13 mouse cellular contexts compared by ENCODE assay signal in genomic region chr3:35723586-35724322, GRCm38 (mm10). TPM values are rescaled to one million over a fixed set of nuclear protein-coding genes. Genes with fewer than 3 reads are reported as not detected.
DNase-seq lines count a peak whose midpoint lies in the region; ATAC-seq and TF ChIP-seq lines count a peak whose summit lies in the region.
"Had no signal": no experiment of that assay in that cellular context is flagged by ENCODE, and none has a peak within 500 bp of the region (broad histone marks: within the 10 kb centered on the region; RNA-seq: fewer than 3 reads in every experiment).

No protein-coding gene starts in this region.

- WGBS in lung, postnatal 0 days: 60% methylated on average over 9 of the region's 9 CpGs
- 65% methylated on average over 9 of the region's 9 CpGs for WGBS in forebrain, embryonic 12.5 days

- no peak for TF ChIP-seq POLR2A in ES-Bruce4 (IDR thresholded peaks at IDR 0.05; ENCODE audit: insufficient read depth, low read length)

- peak overlapping the region; percentile 40; the same call in 1 of the 2 replicates for H3K9ac ChIP-seq in ES-Bruce4 (ENCODE audit: low read depth, poor library complexity, severe bottlenecking)
- no peak overlapping the region for H3K9ac ChIP-seq in lung, postnatal 0 days (replicated peaks; ENCODE audit: low read depth)
- no peak overlapping the region for H3K9ac ChIP-seq in forebrain, embryonic 12.5 days
- H3K9ac ChIP-seq: forebrain, embryonic 13.5 days; heart, embryonic 13.5 days; liver, embryonic 12.5 days had no signal

- no peaks in the 10 kb centered on the region for H3K36me3 ChIP-seq in ES-Bruce4 (ENCODE audit: control insufficient read depth, insufficient read depth, low read length, poor library complexity, severe bottlenecking)
- no peaks in the 10 kb centered on the region for H3K36me3 ChIP-seq in lung, postnatal 0 days (ENCODE audit: insufficient read depth, low read length)
- no peaks in the 10 kb centered on the region for H3K36me3 ChIP-seq in forebrain, embryonic 12.5 days (replicated peaks)
- H3K36me3 ChIP-seq: heart, embryonic 13.5 days; liver, embryonic 12.5 days had no signal

- DNase-seq in gastrocnemius, postnatal 25 days: peak; percentile 5
- DNase-seq in gastrocnemius, postnatal 4 days (ENCODE audit: low spot score in 2 of 2): no peak
- peak; percentile 65 to 77 for DNase-seq in cerebellum, postnatal 25 days
- peak; percentile 8 to 24 for DNase-seq in right cerebral cortex, adult 2 months (ENCODE audit: low spot score in 2 of 2)
- no peak for DNase-seq in lung, postnatal 0 days (ENCODE audit: low spot score)
- no peak for DNase-seq in kidney, postnatal 14 days

- no peak overlapping the region for H3K4me2 ChIP-seq in lung, postnatal 0 days (replicated peaks; ENCODE audit: low read depth, low read length)
- H3K4me2 ChIP-seq in forebrain, embryonic 12.5 days: no peak overlapping the region
- H3K4me2 ChIP-seq: forebrain, embryonic 13.5 days; heart, embryonic 13.5 days; liver, embryonic 12.5 days had no signal

- peaks cover 5% of the 10 kb centered on the region for H3K4me1 ChIP-seq in ES-Bruce4 (ENCODE audit: control insufficient read depth, insufficient read depth, low read length)
- H3K4me1 ChIP-seq in lung, postnatal 0 days (ENCODE audit: insufficient read depth, low read depth, low read length): no peaks in the 10 kb centered on the region
- no peaks in the 10 kb centered on the region for H3K4me1 ChIP-seq in forebrain, embryonic 12.5 days
- H3K4me1 ChIP-seq: forebrain, embryonic 13.5 days; heart, embryonic 13.5 days had no signal

- peak overlapping the region; percentile 47 for H3K4me3 ChIP-seq in ES-Bruce4 (ENCODE audit: low read depth, low read length)
- H3K4me3 ChIP-seq in lung, postnatal 0 days (ENCODE audit: low read depth, low read length): no peak overlapping the region
- H3K4me3 ChIP-seq in forebrain, embryonic 12.5 days (replicated peaks): no peak overlapping the region
- H3K4me3 ChIP-seq: forebrain, embryonic 13.5 days; heart, embryonic 13.5 days; liver, embryonic 12.5 days had no signal

- no peak for TF ChIP-seq CTCF in ES-Bruce4 (IDR thresholded peaks at IDR 0.05; ENCODE audit: low read depth, low read length)
- TF ChIP-seq CTCF in lung, postnatal 0 days (IDR thresholded peaks at IDR 0.05): no peak

- H3K9me3 ChIP-seq in ES-Bruce4 (replicated peaks; ENCODE audit: control insufficient read depth, insufficient read depth, low read length, poor library complexity, severe bottlenecking): no peaks in the 10 kb centered on the region
- no peaks in the 10 kb centered on the region for H3K9me3 ChIP-seq in lung, postnatal 0 days (ENCODE audit: low read length)
- H3K9me3 ChIP-seq in forebrain, embryonic 12.5 days: no peaks in the 10 kb centered on the region
- H3K9me3 ChIP-seq: forebrain, embryonic 13.5 days; heart, embryonic 13.5 days; liver, embryonic 12.5 days had no signal

- peak overlapping the region; percentile 96 for H3K27ac ChIP-seq in ES-Bruce4 (ENCODE audit: insufficient read depth, low read length)
- H3K27ac ChIP-seq in lung, postnatal 0 days (ENCODE audit: low read length): no peak overlapping the region
- no peak overlapping the region for H3K27ac ChIP-seq in forebrain, embryonic 12.5 days
- H3K27ac ChIP-seq: forebrain, embryonic 13.5 days; heart, embryonic 13.5 days; kidney, postnatal 0 days; liver, embryonic 12.5 days had no signal

- H3K27me3 ChIP-seq in ES-Bruce4 (ENCODE audit: control insufficient read depth, insufficient read depth, low read length, poor library complexity, severe bottlenecking): no peaks in the 10 kb centered on the region
- no peaks in the 10 kb centered on the region for H3K27me3 ChIP-seq in lung, postnatal 0 days (replicated peaks; ENCODE audit: insufficient read depth, low read length)
- H3K27me3 ChIP-seq in forebrain, embryonic 12.5 days: no peaks in the 10 kb centered on the region
- H3K27me3 ChIP-seq: forebrain, embryonic 13.5 days; heart, embryonic 13.5 days; liver, embryonic 12.5 days had no signal

- peak; percentile 99 for TF ChIP-seq EP300 in ES-Bruce4 (IDR thresholded peaks at IDR 0.05; ENCODE audit: insufficient read depth, low read depth, low read length)
- TF ChIP-seq EP300 in lung, postnatal 0 days (IDR thresholded peaks at IDR 0.05): no peak

- ATAC-seq in lung, postnatal 0 days: no peak
- ATAC-seq in forebrain, embryonic 12.5 days (ENCODE audit: low FRiP score): no peak
- ATAC-seq: activated CD4-positive, CD25-positive, alpha-beta regulatory T cell, adult 4 months; forebrain, embryonic 13.5 days; liver, embryonic 12.5 days had no signal

RNA-seq across cellular contexts. Expression of gene Atp11b, which starts 30.2 kb away (rescaled TPM):
- total RNA-seq in gastrocnemius, postnatal 25 days (2021): 10 to 100 TPM; 16.1 to 19.6 TPM
- 10 to 100 TPM; 33.0 to 33.2 TPM for total RNA-seq in gastrocnemius, postnatal 4 days (2021)
- 76.6 and 82.5 TPM in 2 replicates for polyA plus RNA-seq in ES-Bruce4 (2011; ENCODE audit: insufficient read depth, insufficient read length, low read depth, missing spikeins)
- polyA plus RNA-seq in lung, postnatal 0 days (2015; fragmentation: Nextera tagmentation; extraction: Ambion mirVana): 18.0 and 20.4 TPM in 2 replicates
- 29.0 and 34.0 TPM in 2 replicates for polyA plus RNA-seq in forebrain, embryonic 12.5 days (2016; fragmentation: Nextera tagmentation; extraction: Ambion mirVana)

Comparison
In these comparisons a context has a peak if more than half of its experiments do, and no peak if none do; other contexts are left out.
1. DNase-seq: peak in gastrocnemius, postnatal 25 days (single experiment), cerebellum, postnatal 25 days (2 of 2) and right cerebral cortex, adult 2 months (2 of 2); none in gastrocnemius, postnatal 4 days (0 of 2), lung, postnatal 0 days (single experiment) and kidney, postnatal 14 days (single experiment).